Mouse (Mus musculus): Measurements from ENCODE around the gene Nudt15.

- TF ChIP-seq CTCF (IDR thresholded peaks at IDR 0.05; ENCODE audit: low read depth, low read length) (no peak), POLR2A (IDR thresholded peaks at IDR 0.05; ENCODE audit: borderline replicate concordance, low read depth, low read length) (no peak)
Measured at GRCm38 (mm10) chr14:73473670-73474460, 74.2 kb downstream of the Nudt15 start.
